Mouse (Mus musculus) WW6 (cell line): ENCODE measurements around the gene Mpi.

ENCODE experiments used
- DNase-seq: peaks from one replicate; pipeline ENCODE4 v3.0.0-alpha.2; 2013; ENCODE audit warnings: low read depth, low spot score

Mpi gene

GRCm38 (mm10) chr9:57552139-57552887 is at the start of gene Mpi:
TSS of gene Mpi (minus strand) at chr9:57552763.
- no peak for DNase-seq

GRCm38 (mm10) chr9:57602098-57602497 is 49.5 kb upstream of the Mpi start:
- DNase-seq, result no peak

GRCm38 (mm10) chr9:57601353-57601706 is 48.8 kb upstream of the Mpi start:
- no peak for DNase-seq

- DNase-seq, result no peak
These were observed 48.2 kb upstream of the Mpi start for GRCm38 (mm10) chr9:57600620-57601352.

GRCm38 (mm10) chr9:57598851-57599563 is 46.4 kb upstream of the Mpi start:
- no peak for DNase-seq

GRCm38 (mm10) chr9:57597929-57598382 is 45.4 kb upstream of the Mpi start:
- no peak for DNase-seq

GRCm38 (mm10) chr9:57597265-57597664 is 44.7 kb upstream of the Mpi start:
- no peak for DNase-seq

GRCm38 (mm10) chr9:57594174-57594509 is 41.6 kb upstream of the Mpi start:
- no peak for DNase-seq

- DNase-seq, result no peak
These were observed 41.1 kb upstream of the Mpi start for GRCm38 (mm10) chr9:57593454-57594173.

GRCm38 (mm10) chr9:57590726-57591125 is 38.2 kb upstream of the Mpi start:
- DNase-seq, result no peak

GRCm38 (mm10) chr9:57589224-57590126 is 36.9 kb upstream of the Mpi start, which contains the start of gene Ulk3:
TSS of gene Ulk3 (plus strand) at chr9:57589452.
- peak; percentile 47 for DNase-seq

GRCm38 (mm10) chr9:57584991-57585390 is 32.4 kb upstream of the Mpi start:
- DNase-seq, result no peak

- no peak for DNase-seq
These were observed 24.7 kb upstream of the Mpi start for GRCm38 (mm10) chr9:57577144-57577849.

GRCm38 (mm10) chr9:57575577-57575976 is 23.0 kb upstream of the Mpi start:
- DNase-seq, result no peak

- no peak for DNase-seq
These were observed 21.8 kb upstream of the Mpi start for GRCm38 (mm10) chr9:57574397-57574796.

GRCm38 (mm10) chr9:57568500-57568899 is 15.9 kb upstream of the Mpi start:
- no peak for DNase-seq

- DNase-seq, result peak; percentile 40
These were observed 14.3 kb upstream of the Mpi start for GRCm38 (mm10) chr9:57566846-57567245.

GRCm38 (mm10) chr9:57565741-57566221 is 13.2 kb upstream of the Mpi start:
- no peak for DNase-seq

- no peak for DNase-seq
These were observed 12.0 kb upstream of the Mpi start for GRCm38 (mm10) chr9:57564609-57565008.

- no peak for DNase-seq
These were observed 10.4 kb upstream of the Mpi start for GRCm38 (mm10) chr9:57562896-57563372.
